Mouse (Mus musculus) erythroblast, adult 5-6 weeks (primary cell): Measurements from ENCODE around the gene Otor. TPM values are rescaled to one million over a fixed set of nuclear protein-coding genes. Genes with fewer than 3 reads are reported as not detected.

Experiments used
- ATAC-seq: replicated peaks from 2 replicates; pipeline ENCODE4 v1.8.0; 2016; ENCODE audit warnings: moderate number of reproducible peaks, mild to moderate bottlenecking, moderate TSS enrichment, inconsistent platforms; ENCODE audit not compliant: poor library complexity, low FRiP score, severe bottlenecking
- total RNA-seq, 2 experiments: library from RNA; stranded (forward) in 1 of 2; stranded (reverse) in 1 of 2; fragments of 150-400 nt in 1 of 2; fragments of 200-764, 138-1000 nt in 1 of 2; gene quantifications; 2 replicates each; pipeline versions ENCODE4 v1.2.3 to v1.2.4; 2015 to 2017; ENCODE audit warnings: low replicate concordance in 2 of 2

Otor gene
- not detected in 2 replicates for total RNA-seq (2015; ENCODE audit: low replicate concordance)
- total RNA-seq (2017; ENCODE audit: low replicate concordance), result not detected in 2 replicates

DNA sequence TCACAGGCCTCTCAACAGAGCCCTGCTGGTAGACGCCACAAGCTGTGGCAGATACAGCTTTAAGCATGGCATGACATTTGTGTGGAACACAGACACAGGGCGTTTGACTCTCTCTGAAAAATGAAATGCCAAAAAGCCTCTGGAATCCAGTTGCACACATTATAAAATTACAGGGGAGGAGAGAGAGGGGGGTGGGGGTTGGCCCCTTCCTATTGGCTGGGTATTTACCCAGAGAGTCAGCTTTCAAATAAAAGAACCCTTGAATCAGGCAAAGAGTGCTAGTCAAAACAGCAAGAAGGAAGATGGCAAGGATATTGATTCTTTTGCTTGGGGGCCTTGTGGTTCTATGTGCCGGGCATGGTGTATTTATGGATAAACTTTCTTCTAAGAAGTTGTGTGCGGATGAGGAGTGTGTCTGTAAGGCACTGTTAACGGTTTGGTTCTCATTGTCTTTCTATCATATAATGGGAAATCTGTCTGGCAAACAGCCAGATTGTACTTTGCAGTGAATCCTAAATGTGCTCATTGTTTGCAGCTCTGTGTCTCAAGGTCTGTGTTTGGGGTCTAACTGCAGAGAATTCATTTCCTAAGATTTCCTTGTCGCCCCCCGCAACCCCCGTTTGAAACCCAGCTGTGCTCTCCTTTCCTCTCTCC is at the start of gene Otor:
TSS of gene Otor (plus strand) at position 276 of the 654 bp plus-strand sequence.
- ATAC-seq, result no peak

DNA sequence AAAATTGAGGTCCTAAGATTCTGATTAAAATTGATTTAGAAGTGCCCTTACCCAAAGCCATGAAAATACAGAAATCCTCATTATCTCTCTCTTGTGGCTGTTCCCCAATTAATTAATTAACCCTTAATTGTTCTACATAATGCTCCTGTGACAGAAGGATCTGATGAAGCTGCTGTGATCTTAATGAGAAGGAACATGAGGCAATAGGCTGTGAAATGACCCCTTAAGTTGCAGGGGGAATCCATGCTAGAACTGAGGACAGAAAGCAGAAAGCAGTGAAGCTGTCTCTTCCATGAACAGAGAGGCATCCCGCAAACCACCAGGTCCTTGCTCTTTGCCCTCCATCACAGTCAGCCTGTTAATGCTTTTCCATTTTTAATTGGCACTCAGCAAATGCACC is 47.0 kb upstream of the Otor start:
- ATAC-seq, result no peak

DNA sequence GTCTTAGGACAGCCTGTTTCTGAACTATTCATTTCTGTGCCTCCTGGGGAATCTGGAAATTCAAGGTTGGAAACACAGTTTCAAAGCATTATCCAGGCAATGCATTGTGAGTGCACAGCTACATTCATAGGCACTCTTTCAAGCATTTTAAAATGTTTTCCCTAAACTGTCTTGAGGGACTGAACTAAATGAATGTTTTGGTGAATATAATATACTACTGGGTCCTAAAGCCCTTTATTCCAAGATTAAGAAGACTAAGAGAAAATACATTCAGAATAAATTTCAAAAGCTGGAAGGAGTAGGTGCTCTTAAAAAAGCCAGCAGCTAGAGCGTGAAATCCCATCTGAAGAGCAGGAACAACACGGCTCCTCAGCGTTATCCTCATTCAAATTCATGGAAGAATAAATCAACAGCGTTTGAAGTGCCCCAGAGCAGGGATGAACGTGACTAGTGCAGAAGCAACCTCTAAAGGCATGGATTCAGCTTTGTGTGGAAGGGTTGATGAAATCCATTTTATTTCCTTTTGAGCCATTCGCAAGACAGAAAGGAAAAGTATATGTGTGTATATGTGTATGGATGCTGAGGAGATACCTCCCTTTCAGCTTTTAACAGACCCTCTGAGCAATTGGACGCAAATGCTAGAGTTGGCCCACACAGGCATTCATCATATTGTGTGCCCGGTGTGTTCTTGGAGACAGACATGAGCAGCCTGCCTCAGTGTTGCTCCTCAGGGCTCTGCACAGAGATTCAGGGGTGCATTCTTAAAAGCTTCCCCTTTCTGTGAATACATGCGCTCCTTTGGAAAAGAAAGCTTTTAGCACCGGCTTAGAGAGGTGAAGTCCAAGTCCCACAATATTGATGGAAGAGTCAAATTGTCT is 45.7 kb upstream of the Otor start:
- ATAC-seq, result no peak

DNA sequence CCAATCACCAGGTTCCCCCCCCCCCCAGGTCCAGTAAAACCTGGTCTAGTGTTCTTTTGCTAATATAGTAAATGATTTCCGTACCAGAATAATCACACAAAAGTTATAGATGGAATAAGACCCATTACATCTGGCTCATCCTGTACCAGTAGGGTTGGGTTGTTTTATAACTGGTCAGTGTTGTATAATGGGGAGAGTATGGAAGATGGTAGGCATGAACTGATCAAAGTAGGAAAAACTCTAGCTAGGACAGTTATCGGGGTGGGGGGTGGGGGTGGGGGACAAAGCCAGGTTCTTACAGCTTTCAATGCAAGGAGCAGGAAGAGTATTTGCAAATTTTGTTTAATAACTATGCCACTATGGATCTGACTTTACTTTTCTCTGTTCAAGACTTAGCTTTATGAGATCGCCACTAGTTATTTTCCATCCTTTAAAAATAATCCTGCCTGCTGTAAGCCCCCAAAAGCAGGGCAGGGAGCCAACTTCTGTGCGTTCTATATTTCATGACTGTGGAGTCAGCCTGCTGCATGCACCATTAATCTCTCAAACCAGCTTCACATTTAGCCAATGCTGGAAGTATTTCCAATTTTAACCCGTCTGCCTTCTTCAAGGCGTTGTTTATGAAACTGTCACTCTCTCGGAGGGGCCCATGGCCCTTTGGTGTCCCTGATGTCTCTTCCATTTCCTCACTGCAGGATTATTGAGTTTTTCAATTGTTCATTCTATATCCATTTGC is 43.8 kb upstream of the Otor start:
- no peak for ATAC-seq

DNA sequence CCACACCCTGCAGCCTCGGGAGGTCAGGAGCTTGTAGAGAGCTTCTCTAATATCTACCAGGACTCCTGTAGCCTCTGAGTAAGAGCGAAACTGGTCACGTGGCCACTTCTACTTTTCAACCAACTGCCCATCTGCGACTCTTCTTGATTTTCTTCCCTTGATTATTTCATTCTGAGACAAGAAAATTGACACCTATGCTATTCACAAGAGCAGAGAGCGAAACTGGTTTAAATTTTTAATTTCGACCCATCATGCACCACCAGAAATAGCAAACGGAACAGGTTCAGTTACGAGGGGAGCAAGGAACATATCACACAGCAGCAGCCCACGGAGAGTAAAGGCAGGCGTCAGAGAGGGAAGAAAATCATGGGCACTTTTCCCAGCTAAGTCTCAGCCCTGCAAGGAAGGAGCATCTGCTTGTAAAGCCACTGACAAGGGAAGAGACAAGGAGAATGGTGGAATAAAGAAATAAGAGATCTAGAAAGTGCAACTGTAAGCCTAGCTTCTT is 43.1 kb upstream of the Otor start:
- ATAC-seq, result no peak

DNA sequence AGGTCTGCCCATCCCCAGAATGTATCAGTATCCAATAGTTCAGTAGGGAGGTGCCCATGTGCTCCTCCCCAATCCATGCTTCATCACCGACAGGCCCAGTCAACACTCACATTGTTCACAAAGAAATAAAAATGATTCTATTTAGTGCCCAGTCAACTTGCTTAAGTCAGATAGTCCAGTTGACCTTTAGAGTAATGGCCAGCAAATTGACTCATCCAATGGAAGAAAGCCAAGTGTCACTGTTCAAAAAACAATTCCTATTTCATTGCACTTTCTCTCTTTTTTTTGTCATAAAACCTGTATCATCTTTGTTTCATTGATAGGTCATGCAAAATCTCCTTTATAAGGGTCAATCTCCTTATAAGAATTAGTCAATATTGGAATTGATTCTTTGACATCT is 36.7 kb upstream of the Otor start:
- ATAC-seq, result no peak

DNA sequence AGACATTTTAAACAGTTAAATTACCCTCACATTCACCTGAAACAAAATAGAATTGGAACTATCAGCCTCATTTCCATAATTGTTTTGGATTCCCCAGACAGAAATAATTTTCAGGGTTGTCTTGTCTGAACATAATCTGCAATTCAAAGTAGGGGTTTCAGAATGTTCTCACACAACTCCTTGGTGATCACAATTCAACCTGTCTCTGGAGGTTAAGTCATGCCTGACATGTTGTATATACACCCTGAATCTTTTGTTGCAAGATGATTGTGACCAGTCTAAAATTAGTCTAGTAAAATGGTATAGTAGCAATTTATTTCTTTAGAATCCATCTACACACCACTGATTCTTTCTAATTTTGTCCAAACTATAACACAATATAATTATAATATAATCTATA is 23.0 kb upstream of the Otor start:
- no peak for ATAC-seq

DNA sequence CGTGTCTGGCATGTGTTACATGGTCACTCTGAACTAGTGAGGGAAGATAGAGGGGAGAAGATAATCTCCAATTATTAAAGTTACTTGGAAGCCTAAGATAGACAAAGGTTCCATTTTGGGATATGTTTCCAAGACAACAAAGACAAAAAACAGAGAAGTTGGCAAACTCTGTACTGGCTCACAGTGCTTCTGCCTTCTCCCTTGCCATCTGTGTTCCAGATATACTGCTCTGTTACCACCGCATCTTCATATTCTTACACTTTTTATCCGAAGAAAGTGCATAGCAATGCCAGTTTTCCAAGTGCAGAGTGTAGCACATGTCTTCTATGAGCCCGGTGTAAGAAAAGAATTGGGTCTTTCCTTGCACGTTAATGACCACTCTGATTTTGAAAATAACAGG is 21.5 kb upstream of the Otor start:
- no peak for ATAC-seq

DNA sequence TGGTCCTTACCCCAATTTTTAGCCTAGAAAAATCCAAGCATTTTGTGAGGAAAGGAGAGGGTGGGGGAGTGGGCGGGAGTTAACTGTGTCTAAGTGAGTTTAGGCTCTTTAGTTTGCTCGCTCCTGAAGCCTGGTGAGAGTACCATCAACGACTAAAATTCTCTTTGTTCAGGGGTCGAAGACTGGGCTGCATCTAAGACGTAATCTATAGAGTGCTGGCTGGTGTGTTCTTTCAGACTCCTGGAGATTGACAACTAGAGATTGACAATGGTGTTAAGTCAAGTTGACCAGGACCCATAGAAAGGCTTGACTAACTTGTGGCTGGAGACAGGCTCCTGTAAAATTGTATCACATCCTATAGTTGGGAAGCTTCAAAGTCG is 15.9 kb upstream of the Otor start:
- ATAC-seq, result peak; percentile 19; the same call in 1 of the 2 replicates

DNA sequence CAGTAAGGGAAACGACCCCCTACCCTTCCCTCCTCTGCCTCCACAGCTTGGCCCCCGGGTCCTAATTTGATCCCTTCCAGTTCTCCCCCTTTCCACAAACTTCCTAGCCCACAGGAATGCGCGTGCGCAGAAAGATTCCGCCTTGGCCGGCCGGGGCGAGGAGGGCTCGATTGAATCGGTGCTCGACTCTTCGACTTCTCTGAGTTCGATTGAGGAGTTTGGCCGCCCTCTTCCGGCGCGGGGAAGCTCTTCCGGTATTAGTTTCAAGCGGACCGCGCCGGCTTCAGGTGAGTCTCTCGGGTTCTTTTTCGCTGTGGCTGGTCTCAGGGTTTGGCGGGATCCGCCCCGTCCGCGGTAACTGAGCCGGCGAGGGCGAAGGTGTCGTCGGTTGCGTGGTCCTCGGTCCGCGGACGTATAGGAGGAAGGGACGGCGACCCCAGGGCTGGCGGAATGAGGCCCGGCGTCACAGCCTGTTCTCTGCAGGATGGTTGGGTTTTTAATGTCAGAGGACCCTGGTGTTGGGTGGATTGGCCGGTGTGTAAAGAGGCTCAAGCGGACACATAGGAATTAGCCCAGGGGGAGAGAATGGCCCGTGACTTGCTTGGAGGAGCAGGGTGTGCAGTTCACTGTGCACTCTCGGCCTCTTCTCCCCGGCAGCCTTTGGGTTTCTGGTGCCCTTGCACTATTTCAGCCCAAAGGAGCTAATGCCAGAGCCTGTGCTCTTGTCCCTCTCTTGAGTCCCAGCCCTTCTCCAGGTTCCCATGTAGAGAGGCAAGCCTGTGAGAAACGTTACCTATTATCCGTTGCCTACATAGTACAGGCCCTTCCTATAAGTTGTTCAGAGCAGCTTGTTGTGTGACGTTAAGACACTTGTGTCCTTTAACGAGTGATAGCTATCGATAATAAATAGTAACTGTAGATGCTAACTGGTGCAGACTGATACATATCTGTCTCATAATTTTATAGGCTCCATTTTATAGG is 15.2 kb upstream of the Otor start, which contains the start of gene Snrpb2:
TSS of gene Snrpb2 (plus strand) at position 228 of the 981 bp plus-strand sequence.
- ATAC-seq, result peak; percentile 97

DNA sequence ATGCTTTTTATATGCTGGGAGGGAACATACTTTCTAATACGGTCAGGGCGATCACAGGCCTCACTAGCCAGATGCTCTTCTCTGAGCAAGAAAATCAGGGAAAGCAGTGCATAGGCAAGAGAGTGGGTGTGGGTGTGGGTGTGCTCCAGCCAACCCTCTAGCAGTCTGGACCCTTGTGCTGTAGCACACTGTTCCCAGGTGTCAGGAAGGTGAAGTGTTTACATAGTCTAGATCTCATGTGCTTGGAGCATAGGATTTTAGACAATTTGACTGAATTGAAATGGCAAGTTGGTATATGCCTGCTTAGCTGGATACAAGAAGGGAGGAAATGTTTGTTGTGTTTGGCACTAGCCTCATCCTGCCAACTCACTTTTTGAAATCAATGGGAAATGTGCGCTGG is 12.4 kb upstream of the Otor start:
- no peak for ATAC-seq

DNA sequence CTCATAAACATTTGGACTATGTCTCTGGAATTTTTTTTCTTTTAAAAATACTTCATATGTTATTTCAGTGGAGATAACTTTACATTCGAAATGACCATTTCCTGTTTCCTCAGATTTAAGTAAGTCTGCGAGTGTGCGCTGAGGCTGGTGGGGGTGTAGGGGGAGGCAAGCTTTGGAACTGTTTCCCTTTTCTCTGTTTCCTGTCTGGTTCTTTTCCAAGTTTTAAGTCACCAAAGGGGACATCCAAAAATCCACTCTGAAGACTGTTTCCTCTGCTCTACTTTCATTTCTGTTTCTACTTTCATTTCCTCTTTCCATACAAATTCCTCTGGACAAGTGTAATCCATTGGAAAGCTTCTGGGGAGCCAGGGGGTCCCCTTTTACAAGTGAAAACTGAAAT is 3.4 kb downstream of the Otor start:
- no peak for ATAC-seq

DNA sequence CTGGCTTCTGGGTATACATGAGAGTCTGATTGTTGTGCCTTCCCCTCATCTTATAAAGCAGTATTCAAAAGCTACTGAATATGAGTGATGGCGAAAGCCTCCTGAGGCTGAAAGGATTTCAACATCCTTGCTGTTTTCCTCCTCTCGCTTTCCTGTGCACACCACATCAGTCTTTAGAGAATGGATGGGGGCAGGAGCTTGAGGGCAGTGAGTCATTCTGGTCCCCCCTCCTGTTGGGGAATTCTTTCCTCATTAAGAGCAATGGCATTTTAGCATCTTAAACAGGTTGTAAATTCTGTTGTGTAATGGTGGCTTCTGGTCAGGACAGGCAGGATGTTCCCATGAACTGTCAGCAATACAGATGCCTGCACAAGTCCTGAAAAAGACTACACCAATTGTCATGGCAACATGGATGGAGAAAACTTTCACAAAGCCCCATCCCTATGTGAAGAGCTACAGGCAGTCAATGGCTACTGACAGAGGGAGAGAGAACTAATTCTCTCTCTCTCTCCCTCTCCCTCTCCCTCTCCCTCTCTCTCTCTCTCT is 6.7 kb downstream of the Otor start:
- no peak for ATAC-seq

DNA sequence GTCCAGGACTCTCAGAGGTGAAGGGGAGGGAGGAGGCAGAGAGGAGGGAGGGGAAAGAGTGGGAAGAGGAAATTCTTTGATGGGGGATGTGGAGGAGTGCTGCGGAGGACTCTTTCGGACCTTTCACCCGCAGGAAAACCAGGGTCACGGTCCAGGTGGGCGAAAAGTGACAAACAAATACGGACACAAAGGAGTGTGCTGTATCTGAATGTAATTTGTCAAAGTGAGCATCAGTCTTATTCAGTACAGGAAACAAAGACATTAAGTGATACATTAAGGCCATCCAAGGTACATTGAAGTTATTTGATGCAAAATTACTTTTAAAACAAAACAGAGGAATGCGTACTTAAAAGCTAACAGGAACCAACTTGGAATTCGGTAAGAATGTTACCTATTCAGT is 11.6 kb downstream of the Otor start:
- ATAC-seq, result no peak

DNA sequence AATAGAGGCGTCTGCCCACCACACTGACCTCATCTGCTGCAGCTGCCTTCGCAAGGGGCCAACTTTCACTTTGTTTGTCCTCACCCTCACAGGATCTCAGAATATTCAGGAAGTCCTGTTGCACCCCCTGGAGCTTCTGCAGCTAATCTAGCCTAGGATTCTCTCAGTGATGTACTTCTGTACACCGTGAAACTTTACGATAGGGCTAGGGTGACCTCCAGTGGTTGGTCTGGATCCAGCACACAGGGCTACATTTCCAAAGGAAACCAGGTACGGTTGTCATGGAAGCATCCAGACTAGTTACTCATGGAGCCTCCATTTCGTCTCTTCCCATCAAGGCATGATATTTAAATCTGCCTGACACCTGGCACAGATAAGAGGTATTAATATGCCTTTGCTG is 15.5 kb downstream of the Otor start:
- no peak for ATAC-seq

DNA sequence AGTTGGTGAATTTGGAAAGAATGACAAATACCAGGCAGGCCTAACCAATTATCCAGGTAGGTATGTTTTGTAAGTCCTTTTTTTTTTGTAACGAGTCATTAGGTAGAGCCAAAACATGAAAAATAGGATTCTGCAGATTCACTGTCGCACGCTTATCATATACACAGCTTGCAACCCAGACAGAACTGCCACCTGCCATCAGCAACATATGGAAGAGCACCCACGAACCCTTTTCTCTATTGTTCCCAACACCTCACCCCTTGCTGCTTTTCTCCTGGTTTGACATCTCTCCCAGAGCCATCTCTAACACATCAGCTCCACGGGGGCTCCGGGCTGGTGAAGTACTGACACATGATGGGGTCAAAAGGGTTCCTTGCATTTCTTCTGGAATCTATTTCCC is 16.5 kb downstream of the Otor start:
- ATAC-seq, result no peak

DNA sequence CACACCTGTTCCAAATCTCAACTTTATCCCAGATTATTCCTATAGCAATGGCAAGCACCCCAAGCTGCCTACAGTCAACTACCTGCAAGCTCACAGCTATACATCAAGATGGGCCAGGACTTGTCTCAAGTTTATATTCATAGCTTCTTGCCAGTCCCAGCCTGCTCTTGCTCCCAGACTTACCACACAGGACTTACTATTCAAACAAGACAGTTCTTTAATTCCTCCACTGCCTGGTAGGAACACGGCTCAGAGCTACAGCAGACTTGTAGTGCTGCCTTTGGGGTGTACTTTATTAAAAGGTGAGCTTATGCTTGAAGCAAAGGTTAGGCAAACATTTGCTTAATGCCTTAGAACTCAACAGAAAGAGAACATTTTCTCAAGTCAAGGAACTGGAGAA is 18.9 kb downstream of the Otor start:
- no peak for ATAC-seq

DNA sequence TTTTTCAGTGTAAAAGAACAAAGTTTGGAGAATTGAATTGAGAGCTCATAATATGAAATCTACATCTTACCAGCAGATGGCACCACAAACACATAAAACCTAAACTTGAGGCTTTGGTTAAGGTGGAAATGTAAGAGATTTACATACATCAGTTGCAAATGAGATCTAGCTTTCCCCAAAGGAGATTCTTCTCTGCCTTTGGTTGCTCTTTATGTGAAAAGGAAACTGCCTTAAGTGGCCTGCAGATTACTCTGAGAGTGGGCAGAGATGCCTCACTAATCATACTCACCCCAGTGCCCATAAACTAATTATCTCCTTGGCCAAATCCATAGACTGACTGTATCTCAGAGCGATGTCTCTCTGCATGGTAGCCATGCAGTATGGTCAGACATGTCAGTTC is 35.6 kb downstream of the Otor start:
- no peak for ATAC-seq

DNA sequence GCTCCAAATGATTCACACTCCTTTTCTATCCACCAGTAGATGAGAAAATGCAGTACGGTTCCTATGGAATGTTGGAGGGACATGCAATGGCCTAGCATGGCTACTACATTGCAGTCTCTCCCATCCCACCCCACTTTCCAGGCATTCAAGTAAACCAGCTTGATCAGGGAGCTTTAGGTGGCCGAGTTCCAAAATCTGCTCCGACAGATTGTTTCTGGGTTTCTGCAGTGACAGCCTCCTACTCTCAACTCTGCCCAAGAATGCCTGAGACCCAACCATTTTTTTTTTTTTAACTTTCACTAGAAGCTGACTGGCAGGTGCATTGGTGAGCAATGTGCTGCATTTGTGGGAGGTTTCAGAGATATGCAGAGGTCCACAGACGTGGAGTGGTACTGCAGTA is 36.4 kb downstream of the Otor start:
- ATAC-seq, result no peak
